9 mouse cellular contexts compared by ENCODE assay signal in the genomic region with DNA sequence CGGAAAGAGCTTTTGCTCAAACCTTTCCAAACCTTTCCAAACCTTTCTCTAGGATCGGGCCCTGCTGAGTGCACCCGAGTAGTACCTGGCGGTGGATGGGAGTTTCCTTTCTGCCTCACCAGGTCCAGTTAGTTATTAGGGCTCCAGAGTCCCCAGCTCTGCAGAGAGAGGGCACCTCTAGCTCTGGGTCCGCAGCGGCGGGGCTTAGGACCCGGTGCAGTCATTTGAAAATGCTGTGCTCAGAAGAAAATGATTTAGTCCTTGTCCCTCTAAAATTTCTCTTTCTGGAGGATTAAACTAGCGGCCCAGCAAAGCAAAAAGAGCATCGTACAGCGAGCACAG. TPM values are rescaled to one million over a fixed set of nuclear protein-coding genes. Genes with fewer than 3 reads are reported as not detected.
DNase-seq lines count a peak whose midpoint lies in the region; ATAC-seq lines count a peak whose summit lies in the region.
"Had no signal": no experiment of that assay in that cellular context is flagged by ENCODE, and none has a peak within 500 bp of the region (broad histone marks: within the 10 kb centered on the region; RNA-seq: fewer than 3 reads in every experiment).

No protein-coding gene starts in this region.

- peak; percentile 62; the same call in 1 of the 2 replicates for ATAC-seq in lung, embryonic 15.5 days (ENCODE audit: borderline replicate concordance, extremely low read depth, low FRiP score, low TSS enrichment)
- ATAC-seq in hindbrain, embryonic 15.5 days (ENCODE audit: low FRiP score, low read depth), result peak; percentile 68
- peak; percentile 62; the same call in 1 of the 2 replicates for ATAC-seq in midbrain, embryonic 11.5 days (ENCODE audit: low FRiP score)

- peak overlapping the region; percentile 39 for H3K27ac ChIP-seq in lung, embryonic 15.5 days
- H3K27ac ChIP-seq in hindbrain, embryonic 15.5 days (replicated peaks), result peak overlapping the region; percentile 88
- no peak overlapping the region for H3K27ac ChIP-seq in midbrain, embryonic 11.5 days (ENCODE audit: low read depth, low read length)
- H3K27ac ChIP-seq: macrophage had no signal

- DNase-seq in cerebellum, adult 11-12 months, result peak; percentile 67
- no peak for DNase-seq in cerebellum, adult 9-10 months
- no peak for DNase-seq in lung, postnatal 14 days
- peak; percentile 93 for DNase-seq in midbrain, embryonic 11.5 days (ENCODE audit: low spot score, missing footprints)
- no peak for DNase-seq in T-cell, adult 2 months (ENCODE audit: low spot score)
- DNase-seq in adrenal gland, adult (ENCODE audit: inconsistent age in 2 of 2, low spot score in 1 of 2), result no peak

- 6% methylated on average over 11 of the region's 11 CpGs for WGBS in lung, embryonic 15.5 days
- WGBS in hindbrain, embryonic 15.5 days, result 1% methylated on average over 11 of the region's 11 CpGs
- 5% methylated on average over 11 of the region's 11 CpGs for WGBS in midbrain, embryonic 11.5 days

- peak overlapping the region; percentile 99 for H3K4me2 ChIP-seq in lung, embryonic 15.5 days
- peak overlapping the region; percentile 71 for H3K4me2 ChIP-seq in hindbrain, embryonic 15.5 days
- H3K4me2 ChIP-seq in midbrain, embryonic 11.5 days, result peak overlapping the region; percentile 95

- no peaks in the 10 kb centered on the region for H3K4me1 ChIP-seq in lung, embryonic 15.5 days
- H3K4me1 ChIP-seq in hindbrain, embryonic 15.5 days (replicated peaks), result peaks cover 14% of the 10 kb centered on the region
- peaks cover 2% of the 10 kb centered on the region; the same call in 1 of the 2 replicates for H3K4me1 ChIP-seq in midbrain, embryonic 11.5 days (ENCODE audit: control insufficient read depth, insufficient read depth, low read length)

- peaks cover 12% of the 10 kb centered on the region; the same call in 1 of the 2 replicates for H3K27me3 ChIP-seq in lung, embryonic 15.5 days
- H3K27me3 ChIP-seq in hindbrain, embryonic 15.5 days, result no peaks in the 10 kb centered on the region
- peaks cover 5% of the 10 kb centered on the region for H3K27me3 ChIP-seq in midbrain, embryonic 11.5 days (ENCODE audit: control insufficient read depth, insufficient read depth, low read length)

- H3K36me3 ChIP-seq in lung, embryonic 15.5 days, result no peaks in the 10 kb centered on the region
- no peaks in the 10 kb centered on the region for H3K36me3 ChIP-seq in hindbrain, embryonic 15.5 days
- no peaks in the 10 kb centered on the region for H3K36me3 ChIP-seq in midbrain, embryonic 11.5 days (ENCODE audit: control insufficient read depth, insufficient read depth, low read length)

- H3K9ac ChIP-seq in lung, embryonic 15.5 days, result 0 out of 2 replicates have a peak overlapping the region, but pooled peaks have one; percentile 52
- peak overlapping the region; percentile 76 for H3K9ac ChIP-seq in hindbrain, embryonic 15.5 days
- peak overlapping the region; percentile 76; the same call in 1 of the 2 replicates for H3K9ac ChIP-seq in midbrain, embryonic 11.5 days (ENCODE audit: low read length)

- peak overlapping the region; percentile 66 for H3K4me3 ChIP-seq in lung, embryonic 15.5 days
- peak overlapping the region; percentile 73 for H3K4me3 ChIP-seq in hindbrain, embryonic 15.5 days
- peak overlapping the region; percentile 65 for H3K4me3 ChIP-seq in midbrain, embryonic 11.5 days (ENCODE audit: low read depth, low read length)

- no peaks in the 10 kb centered on the region for H3K9me3 ChIP-seq in lung, embryonic 15.5 days
- no peaks in the 10 kb centered on the region for H3K9me3 ChIP-seq in hindbrain, embryonic 15.5 days
- no peaks in the 10 kb centered on the region for H3K9me3 ChIP-seq in midbrain, embryonic 11.5 days (ENCODE audit: control insufficient read depth, low read length)

RNA-seq across cellular contexts. Expression of a gene that starts 1.3 kb away (rescaled TPM):
- 5.5 and 5.9 TPM in 2 replicates for polyA plus RNA-seq in lung, embryonic 15.5 days (2015; fragmentation: Nextera tagmentation; extraction: Ambion mirVana)
- 32.6 and 35.0 TPM in 2 replicates for polyA plus RNA-seq in hindbrain, embryonic 15.5 days (2015; fragmentation: Nextera tagmentation; extraction: Ambion mirVana)
- polyA plus RNA-seq in midbrain, embryonic 11.5 days (2014; fragmentation: Nextera tagmentation; extraction: Ambion mirVana), result 9.0 and 11.6 TPM in 2 replicates
- polyA plus RNA-seq: macrophage had no signal

Comparison
In these comparisons a context has a peak if more than half of its experiments do, and no peak if none do; other contexts are left out.
1. DNase-seq: peak in cerebellum, adult 11-12 months (single experiment) and midbrain, embryonic 11.5 days (single experiment); none in cerebellum, adult 9-10 months (single experiment), lung, postnatal 14 days (single experiment), T-cell, adult 2 months (single experiment) and adrenal gland, adult (0 of 2).
2. Peak in every context shown above with its lines, with median percentiles within 50 percentile points of each other: ATAC-seq, H3K4me2 ChIP-seq, H3K4me3 ChIP-seq and H3K9ac ChIP-seq.